Mouse (Mus musculus) heart, adult 2 months (tissue): ENCODE data around the gene Papolg.

Experiments used
- CTCF ChIP-seq: fragments of 200-600 bp; IDR thresholded peaks from 2 replicates; pipeline ENCODE4 v1.8.1; 2022; ENCODE audit warnings: antibody characterized with exemption, mild to moderate bottlenecking, moderate library complexity
- POLR2A ChIP-seq: fragments of 200-500 bp; IDR thresholded peaks from 2 replicates; pipeline ENCODE4 v1.6.1; 2011; ENCODE audit warnings: mild to moderate bottlenecking, low read depth, low read length, control low read depth; ENCODE audit not compliant: insufficient read depth

GRCm38 (mm10) chr11:23846016-23846815 is 48.8 kb downstream of the Papolg start:
- TF ChIP-seq CTCF (no peak), POLR2A (no peak)
